ENCODE assay signal across 8 mouse cellular contexts in genomic region chr3:54156316-54157000, GRCm38 (mm10). TPM values are rescaled to one million over a fixed set of nuclear protein-coding genes. Genes with fewer than 3 reads are reported as not detected.
A peak's percentile ranks its signal among the peaks of the same experiment; 100 is the strongest.
DNase-seq lines count a peak whose midpoint lies in the region; ATAC-seq and TF ChIP-seq lines count a peak whose summit lies in the region.

No protein-coding gene starts in this region.

- peaks cover 19% of the 10 kb centered on the region for H3K4me1 ChIP-seq in kidney, postnatal 0 days (replicated peaks; ENCODE audit: insufficient read depth, low read length)
- H3K4me1 ChIP-seq in hindbrain, embryonic 13.5 days (replicated peaks), result peaks cover 19% of the 10 kb centered on the region

- no peak overlapping the region for H3K9ac ChIP-seq in kidney, postnatal 0 days (ENCODE audit: low read depth, low read length)
- H3K9ac ChIP-seq in hindbrain, embryonic 13.5 days, result peak overlapping the region; percentile 73

- H3K9me3 ChIP-seq in kidney, postnatal 0 days (replicated peaks; ENCODE audit: low read length), result no peaks in the 10 kb centered on the region
- no peaks in the 10 kb centered on the region for H3K9me3 ChIP-seq in hindbrain, embryonic 13.5 days

- ATAC-seq in kidney, postnatal 0 days (replicated peaks; ENCODE audit: low FRiP score, low read depth), result no peak
- peak; percentile 12; the same call in 1 of the 2 replicates for ATAC-seq in hindbrain, embryonic 13.5 days (ENCODE audit: low FRiP score)

- H3K4me3 ChIP-seq in kidney, postnatal 0 days (replicated peaks; ENCODE audit: low read depth, low read length), result peak overlapping the region; percentile 41
- peak overlapping the region; percentile 53 for H3K4me3 ChIP-seq in hindbrain, embryonic 13.5 days

- peak overlapping the region; percentile 79 for H3K4me2 ChIP-seq in kidney, postnatal 0 days (ENCODE audit: low read length)
- H3K4me2 ChIP-seq in hindbrain, embryonic 13.5 days, result peak overlapping the region; percentile 99

- H3K27ac ChIP-seq in kidney, postnatal 0 days, result no peak overlapping the region
- H3K27ac ChIP-seq in hindbrain, embryonic 13.5 days, result no peak overlapping the region

- WGBS in kidney, postnatal 0 days, result 0% methylated on average over 28 of the region's 28 CpGs
- under 1% methylated on average over 28 of the region's 28 CpGs for WGBS in hindbrain, embryonic 13.5 days

- no peak for TF ChIP-seq CTCF in kidney, postnatal 0 days (IDR thresholded peaks at IDR 0.05; ENCODE audit: low read depth)

- peaks cover 13% of the 10 kb centered on the region for H3K27me3 ChIP-seq in kidney, postnatal 0 days (ENCODE audit: insufficient read depth, low read length)
- H3K27me3 ChIP-seq in hindbrain, embryonic 13.5 days, result peaks cover 29% of the 10 kb centered on the region

- DNase-seq in kidney, postnatal 0 days (ENCODE audit: low spot score), result peak; percentile 7
- DNase-seq in kidney, postnatal 36 days, result no peak
- peak; percentile 5 for DNase-seq in embryo, embryonic 11.5 days (ENCODE audit: low read depth, low spot score)
- peak; percentile 29 for DNase-seq in mesoderm, embryonic 11.5 days (ENCODE audit: low read depth, low spot score)
- no peak for DNase-seq in adrenal gland, postnatal 14 days
- DNase-seq in adrenal gland, postnatal 36 days, result no peak
- DNase-seq in adrenal gland, postnatal 4 days (ENCODE audit: low spot score in 2 of 2), result no peak

- H3K36me3 ChIP-seq in kidney, postnatal 0 days (ENCODE audit: insufficient read depth, low read length), result no peaks in the 10 kb centered on the region
- H3K36me3 ChIP-seq in hindbrain, embryonic 13.5 days, result no peaks in the 10 kb centered on the region

RNA-seq across cellular contexts. Expression of gene Trpc4, which starts 0.6 kb away (rescaled TPM):
- 0.63 and 0.64 TPM in 2 replicates for polyA plus RNA-seq in kidney, postnatal 0 days (2015; fragmentation: Nextera tagmentation; extraction: Ambion mirVana)
- polyA plus RNA-seq in hindbrain, embryonic 13.5 days (2015; fragmentation: Nextera tagmentation; extraction: Ambion mirVana), result 3.9 and 5.8 TPM in 2 replicates
- 0.37 and 0.60 TPM in 2 replicates for total RNA-seq in adrenal gland, postnatal 14 days (2021)
- under 1 TPM; 0.73 to 0.82 TPM for total RNA-seq in adrenal gland, postnatal 36 days (2021)
- 1 to 10 TPM in 1 of 2 experiments, under 1 TPM in 1; 0.79 to 1.0 TPM for total RNA-seq in adrenal gland, postnatal 4 days (2021)

Comparison
In these comparisons a context has a peak if more than half of its experiments do, and no peak if none do; other contexts are left out.
1. DNase-seq: peak in kidney, postnatal 0 days (single experiment), embryo, embryonic 11.5 days (single experiment) and mesoderm, embryonic 11.5 days (single experiment); none in kidney, postnatal 36 days (0 of 2), adrenal gland, postnatal 14 days (single experiment), adrenal gland, postnatal 36 days (0 of 2) and adrenal gland, postnatal 4 days (0 of 2).